Mouse (Mus musculus): ENCODE results near the gene Vwa3b. TPM values are rescaled to one million over a fixed set of nuclear protein-coding genes. Genes with fewer than 3 reads are reported as not detected.
A peak's percentile ranks its signal among the peaks of the same experiment; 100 is the strongest.

Gene Vwa3b
- polyA plus RNA-seq, 1 experiment from 2014 or later: 0.75 TPM

DNA sequence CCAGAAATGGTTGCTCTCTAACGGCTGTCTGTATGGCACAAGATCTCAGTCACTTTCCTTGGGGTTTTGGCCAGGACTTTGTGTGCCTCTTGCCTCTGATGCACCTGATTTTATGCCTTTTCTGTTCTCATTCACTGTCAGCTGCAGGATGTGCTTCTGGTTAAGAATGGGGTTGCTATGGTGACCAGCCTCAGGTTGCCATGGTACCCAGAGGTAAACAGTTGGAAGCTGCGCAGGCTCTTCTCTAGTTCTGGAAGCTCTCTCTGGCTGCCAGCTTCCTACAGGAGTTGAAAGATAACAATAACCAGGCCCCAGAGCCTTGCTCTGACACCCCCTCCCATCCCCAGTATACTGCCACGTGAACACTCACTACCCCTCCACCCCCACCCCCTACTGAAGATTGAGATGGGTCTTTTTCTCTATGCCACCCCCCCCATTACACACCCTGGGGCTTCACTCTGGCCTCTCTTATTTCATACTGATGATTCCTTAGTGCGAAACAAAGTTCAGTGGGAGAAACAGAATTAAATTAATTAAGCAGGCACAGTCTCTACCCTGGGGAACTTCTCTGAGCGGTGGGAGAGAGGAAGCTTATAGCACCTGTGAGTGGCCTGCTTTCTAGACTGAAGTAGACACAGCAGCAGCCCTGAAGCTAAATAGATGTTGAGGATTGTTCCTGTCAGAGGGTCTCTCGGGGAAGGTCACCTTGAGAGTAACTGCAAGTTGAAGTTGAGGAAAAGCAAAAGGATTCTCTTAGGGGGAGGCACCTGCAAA, 193.9 kb downstream of the Vwa3b start:
- peak overlapping the region; percentile 21; the same call in 1 of the 2 replicates for H3K4me2 ChIP-seq
- 0 out of 2 replicates have a peak, but pooled peaks cover 3% of the 10 kb centered on the region for H3K27me3 ChIP-seq
- H3K27ac ChIP-seq (replicated peaks): peak overlapping the region; percentile 15; the same call in 1 of the 2 replicates

DNA sequence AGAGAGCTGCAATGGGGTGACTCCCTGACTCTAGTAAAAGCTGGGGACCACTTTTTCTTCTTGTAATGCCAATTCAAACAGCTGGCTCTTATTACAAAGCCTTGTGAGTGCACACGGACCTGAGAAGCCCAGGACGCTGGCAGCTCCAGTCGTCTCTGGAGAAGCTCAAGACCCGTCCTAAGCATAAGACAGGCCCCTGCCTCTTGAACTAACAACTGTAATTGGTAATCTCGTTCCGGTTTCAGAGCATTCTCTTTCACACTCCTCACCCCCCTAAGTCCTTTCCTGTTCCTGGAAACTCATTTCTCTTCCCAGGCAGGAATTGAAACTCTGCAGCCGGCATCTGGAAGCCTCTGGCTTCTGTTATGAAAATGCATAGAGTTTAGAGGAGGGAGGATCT, 195.6 kb downstream of the Vwa3b start:
- no peaks in the 10 kb centered on the region for H3K9me3 ChIP-seq
- no peak overlapping the region for H3K9ac ChIP-seq
- 0 out of 2 replicates have a peak, but pooled peaks cover 3% of the 10 kb centered on the region for H3K27me3 ChIP-seq
- no peak overlapping the region for H3K4me3 ChIP-seq
- no peak overlapping the region for H3K4me2 ChIP-seq
- 82% methylated on average over 7 of the region's 7 CpGs for WGBS
- peaks cover 18% of the 10 kb centered on the region for H3K4me1 ChIP-seq (replicated peaks)
- H3K36me3 ChIP-seq: no peaks in the 10 kb centered on the region
- no peak for ATAC-seq (ENCODE audit: low FRiP score, low read depth)
- no peak overlapping the region for H3K27ac ChIP-seq (replicated peaks)

More for the DNA sequence above, 193.9 kb downstream of the Vwa3b start:
- WGBS: 24% methylated on average over 6 of the region's 6 CpGs
- peaks cover 18% of the 10 kb centered on the region for H3K4me1 ChIP-seq (replicated peaks)
- ATAC-seq (ENCODE audit: low FRiP score, low read depth): peak; percentile 97
- no peak overlapping the region for H3K4me3 ChIP-seq
- H3K9ac ChIP-seq: no peak overlapping the region
- no peaks in the 10 kb centered on the region for H3K9me3 ChIP-seq
- H3K36me3 ChIP-seq: no peaks in the 10 kb centered on the region

- H3K4me1 ChIP-seq (replicated peaks): no peaks in the 10 kb centered on the region
- H3K9me3 ChIP-seq: no peaks in the 10 kb centered on the region
- no peaks in the 10 kb centered on the region for H3K36me3 ChIP-seq
- no peak overlapping the region for H3K9ac ChIP-seq
- H3K27me3 ChIP-seq: no peaks in the 10 kb centered on the region
- H3K4me3 ChIP-seq: no peak overlapping the region
- WGBS: 72% methylated on average over 6 of the region's 6 CpGs
- H3K4me2 ChIP-seq: no peak overlapping the region
- H3K27ac ChIP-seq (replicated peaks): no peak overlapping the region
- no peak for ATAC-seq (ENCODE audit: low FRiP score, low read depth)
Measured at GRCm38 (mm10) chr1:37230404-37230803, 204.0 kb downstream of the Vwa3b start.

GRCm38 (mm10) chr1:37231295-37231701, 204.9 kb downstream of the Vwa3b start:
- no peak overlapping the region for H3K4me3 ChIP-seq
- no peaks in the 10 kb centered on the region for H3K4me1 ChIP-seq (replicated peaks)
- no peak overlapping the region for H3K9ac ChIP-seq
- no peaks in the 10 kb centered on the region for H3K27me3 ChIP-seq
- no peaks in the 10 kb centered on the region for H3K36me3 ChIP-seq
- no peak overlapping the region for H3K27ac ChIP-seq (replicated peaks)
- no peak overlapping the region for H3K4me2 ChIP-seq
- no peak for ATAC-seq (ENCODE audit: low FRiP score, low read depth)
- 78% methylated on average over 6 of the region's 6 CpGs for WGBS
- H3K9me3 ChIP-seq: no peaks in the 10 kb centered on the region

Other genes with a start within 250 kb of the Vwa3b start
- gene Tmem131, start 82.9 kb upstream of the Vwa3b start, polyA plus RNA-seq (2015; fragmentation: Nextera tagmentation; extraction: Ambion mirVana): 11.9 and 13.5 TPM in 2 replicates
- gene Cnga3, start 187.8 kb downstream of the Vwa3b start, polyA plus RNA-seq (2015; fragmentation: Nextera tagmentation; extraction: Ambion mirVana): 0.09 TPM in 1 of 2 replicates, not detected in the other

Measured in hindbrain, embryonic 15.5 days (tissue).